Mouse (Mus musculus) layer of hippocampus, postnatal 25 days (tissue): ENCODE measurements around the gene Sectm1b. TPM values are rescaled to one million over a fixed set of nuclear protein-coding genes. Genes with fewer than 3 reads are reported as not detected.

Experiments
- DNase-seq, 2 experiments: peaks; one replicate each; pipeline ENCODE4 v3.0.0; 2022; ENCODE audit warnings: mixed read lengths in 2 of 2, low spot score in 1 of 2; ENCODE audit errors: extremely low spot score in 1 of 2
- total RNA-seq, 2 experiments: library from RNA; stranded (reverse); gene quantifications; 2 replicates each; pipeline ENCODE4 v1.2.3; 2021

Gene Sectm1b
- total RNA-seq, 2 experiments from 2014 or later, result not detected

DNA sequence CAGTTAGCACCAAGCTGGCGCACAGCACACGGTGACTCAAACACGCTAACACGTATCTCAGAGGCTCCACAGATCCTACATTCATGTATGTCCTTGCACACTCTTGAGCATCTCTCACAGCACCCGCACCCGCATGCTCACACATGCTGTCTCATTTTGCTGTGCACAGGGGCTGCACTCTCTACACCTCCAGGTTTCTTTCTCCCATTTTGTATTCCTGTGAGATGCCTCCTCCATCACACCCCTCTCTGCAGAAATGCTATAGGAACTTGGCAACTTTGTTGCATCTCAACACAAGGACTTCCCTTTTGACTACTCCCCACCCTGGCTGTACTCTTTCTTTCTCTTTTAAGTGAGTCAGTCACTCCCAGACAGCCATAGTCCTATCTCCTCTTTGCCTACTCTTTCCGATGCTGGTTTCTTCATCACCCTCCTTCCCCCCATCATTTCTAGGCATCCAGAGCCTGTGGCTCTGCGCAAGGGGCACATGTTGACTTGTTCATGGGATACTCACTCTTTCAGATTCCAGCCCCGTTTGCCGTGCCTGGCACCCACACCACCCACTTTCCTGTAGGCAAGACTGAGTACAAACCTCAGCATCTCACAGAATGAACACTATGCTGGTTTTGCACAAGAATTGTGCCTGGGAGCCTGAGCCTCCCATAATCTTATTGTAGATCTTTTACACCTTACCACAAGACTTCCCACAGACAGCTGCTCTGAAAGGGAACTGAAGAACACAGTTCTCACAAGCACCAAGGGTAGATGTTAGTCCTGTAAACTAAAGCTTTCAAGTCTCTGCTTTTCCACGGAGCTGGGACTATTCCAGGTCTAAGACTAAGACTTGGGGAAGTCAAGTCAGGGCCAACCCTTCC, 24.8 kb downstream of the Sectm1b start:
- DNase-seq, result no peak

DNA sequence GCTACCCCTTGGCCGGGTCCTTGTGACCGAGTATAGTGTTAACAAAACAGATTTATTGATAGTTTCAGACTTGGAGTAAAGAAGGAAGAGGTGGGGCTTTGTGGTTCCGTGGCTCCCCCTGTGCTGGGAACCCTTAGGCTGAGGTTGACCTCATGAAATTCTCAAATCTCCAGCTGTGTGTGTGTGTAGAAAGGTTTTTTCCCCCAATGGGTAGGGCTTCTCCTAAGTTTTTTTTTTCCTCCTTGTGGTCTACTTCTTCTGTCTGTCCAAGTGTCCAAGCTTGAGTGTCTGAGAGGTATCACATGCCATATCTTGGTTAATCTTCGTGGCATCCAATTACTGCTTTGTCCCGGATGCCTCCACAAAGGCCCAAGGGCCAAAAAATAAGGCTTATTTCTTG, 30.3 kb downstream of the Sectm1b start:
- DNase-seq, result no peak

DNA sequence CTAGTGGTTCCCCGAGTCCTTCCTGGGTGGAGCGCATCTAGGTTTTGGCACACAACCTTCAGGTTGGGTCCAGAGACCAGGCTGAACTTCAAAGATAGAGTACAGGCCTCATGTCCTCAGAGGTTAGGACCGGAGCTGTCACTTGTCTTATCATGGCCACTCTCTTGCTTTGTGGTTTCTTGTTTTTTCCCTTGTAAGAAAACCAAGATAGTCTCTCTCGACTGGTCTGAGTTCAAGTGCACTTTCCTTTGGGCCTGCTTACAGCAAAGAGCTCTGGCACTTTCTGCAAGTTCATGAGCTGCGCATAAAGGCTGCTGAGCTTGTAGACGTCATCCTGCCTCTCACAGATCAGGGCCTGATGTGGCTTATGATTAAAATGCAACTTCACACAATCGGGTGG, 36.1 kb downstream of the Sectm1b start:
- no peak for DNase-seq

DNA sequence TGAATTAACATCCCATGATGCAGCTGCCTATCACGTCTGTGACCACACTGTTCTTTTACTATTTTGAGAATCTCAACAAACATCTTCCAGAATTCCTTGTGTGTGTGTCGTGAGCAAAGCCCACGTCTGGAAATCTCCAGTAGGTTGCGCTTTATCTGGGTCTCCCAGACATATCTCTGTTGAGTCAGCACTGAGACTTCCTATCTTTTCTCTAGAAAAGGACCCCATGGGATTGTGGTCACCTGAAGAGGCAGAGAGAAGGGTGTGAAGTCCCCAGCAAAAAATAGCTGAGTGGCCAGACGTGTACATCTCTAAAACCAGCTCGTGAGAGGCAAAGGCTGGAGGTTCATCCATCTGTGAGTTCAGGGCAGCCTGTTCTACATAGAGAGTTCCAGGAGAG, 39.2 kb downstream of the Sectm1b start:
- DNase-seq, result no peak

DNA sequence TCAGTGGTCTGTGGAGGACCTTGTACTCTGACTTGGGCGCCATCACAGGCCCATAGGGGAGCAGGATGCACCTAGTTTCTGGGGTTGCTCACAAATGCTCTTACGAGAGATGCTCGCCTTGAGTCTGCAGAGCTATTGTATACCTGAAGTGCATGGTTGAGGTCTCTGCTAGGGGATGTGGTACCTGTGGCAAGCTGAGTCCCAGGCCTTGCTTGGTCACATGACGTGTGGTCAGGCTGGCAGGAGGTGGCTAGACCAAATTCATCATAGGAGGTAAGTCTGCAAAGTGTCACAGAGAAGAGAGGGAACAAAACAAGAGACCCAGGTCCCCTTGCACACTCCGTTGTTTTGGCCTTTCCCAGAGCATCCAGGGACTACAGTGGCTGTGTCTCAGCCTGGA, 43.9 kb downstream of the Sectm1b start:
- no peak for DNase-seq

GRCm38 (mm10) chr11:121017703-121018102, 45.7 kb downstream of the Sectm1b start:
- DNase-seq, result peak in 1 of 2 experiments; percentile 48

DNA sequence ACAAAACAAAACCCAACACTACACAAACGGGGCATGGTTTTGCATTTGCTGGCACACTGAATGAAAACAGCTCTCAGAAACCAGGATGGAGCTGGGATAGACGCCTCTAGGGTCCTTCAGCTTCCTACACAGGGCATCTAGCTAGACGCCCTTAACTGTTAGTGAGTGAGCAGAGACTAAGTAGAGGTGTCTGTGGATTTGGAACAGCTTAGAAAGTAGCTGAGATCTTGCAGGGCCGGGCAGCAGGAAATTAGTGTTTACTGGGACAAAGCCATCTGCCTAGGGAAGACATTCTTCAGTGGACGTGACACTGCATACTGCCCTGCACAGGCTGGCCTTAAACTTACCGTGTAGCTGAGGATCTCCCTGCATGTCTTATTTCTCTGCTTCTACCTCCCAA, 47.9 kb downstream of the Sectm1b start:
- DNase-seq, result no peak

DNA sequence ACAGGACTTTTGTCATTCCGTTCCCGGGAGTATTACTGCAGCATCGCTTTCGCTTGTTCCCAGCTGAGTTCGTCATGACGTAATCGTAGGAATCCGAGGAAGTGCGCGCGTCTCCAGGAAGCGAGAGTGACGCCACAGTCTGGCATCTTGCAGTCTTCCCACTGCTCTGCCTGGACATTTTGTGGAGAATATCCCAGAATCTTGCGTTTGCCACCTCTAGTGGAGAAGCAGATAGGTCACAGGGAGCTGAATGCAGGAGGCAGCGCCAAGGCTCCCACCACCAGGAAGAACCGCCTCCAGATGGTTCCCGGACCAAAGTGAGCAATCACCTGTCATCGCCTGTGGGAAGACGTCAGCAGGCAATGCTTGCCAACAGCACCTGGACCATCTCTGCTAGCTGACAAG, 48.5 kb downstream of the Sectm1b start:
- DNase-seq, result no peak

DNA sequence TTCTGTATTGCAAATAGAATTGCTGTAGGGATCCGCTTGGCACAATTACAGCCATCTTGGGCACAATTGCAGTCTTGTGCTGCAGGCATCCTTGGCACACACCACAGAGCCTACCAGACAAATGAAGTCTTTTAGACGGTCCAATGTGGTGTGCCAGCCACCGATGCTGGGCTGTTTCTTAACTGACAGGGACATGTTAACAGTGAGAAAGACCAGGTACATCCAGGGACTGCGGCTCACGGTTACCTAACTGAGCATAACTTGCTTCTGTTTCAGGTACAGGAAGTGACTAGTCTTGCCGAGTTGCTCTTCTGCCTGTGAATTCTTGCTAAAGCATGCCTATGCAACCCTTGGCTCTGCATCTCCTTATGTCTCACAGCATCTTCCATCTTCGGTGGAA, 49.7 kb downstream of the Sectm1b start:
- no peak for DNase-seq

DNA sequence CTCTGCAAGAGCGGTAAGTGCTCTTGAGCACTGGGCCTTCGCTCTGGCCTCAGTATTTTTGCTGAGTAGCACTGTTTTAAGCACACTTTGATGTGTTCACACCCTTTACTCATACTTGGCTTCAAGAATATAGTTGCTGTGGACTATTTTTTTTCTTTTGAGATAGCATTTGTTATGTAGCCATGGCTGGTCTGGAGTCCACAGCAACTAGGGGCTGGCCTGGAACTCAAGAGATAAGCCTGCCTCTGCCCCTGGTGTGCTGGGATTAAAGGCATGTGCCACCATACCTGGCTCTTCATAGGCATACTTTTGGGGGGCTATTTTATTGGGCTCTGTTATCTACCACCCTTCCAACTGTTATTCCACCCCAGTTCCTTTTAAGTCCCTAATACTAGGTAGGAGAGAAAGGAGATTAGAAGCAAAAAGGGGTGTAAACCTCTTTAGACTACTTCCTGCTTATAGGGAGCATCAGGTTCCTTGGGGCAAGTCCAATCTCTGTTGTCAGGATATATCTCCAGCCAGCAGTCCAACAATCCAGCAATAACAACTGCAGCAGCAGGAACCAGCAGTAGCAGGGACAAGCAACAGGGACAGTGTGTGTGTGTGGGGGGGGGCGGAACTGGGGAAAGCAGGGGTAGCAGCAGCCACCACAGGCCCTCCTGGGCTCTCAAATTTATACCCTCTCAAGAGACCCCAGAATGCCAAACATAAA, 53.2 kb downstream of the Sectm1b start:
- DNase-seq, result no peak

GRCm38 (mm10) chr11:121006184-121006583, 57.2 kb downstream of the Sectm1b start:
- no peak for DNase-seq

GRCm38 (mm10) chr11:121004281-121004680, 59.1 kb downstream of the Sectm1b start:
- DNase-seq, result no peak

Other genes with a start within 250 kb of the Sectm1b start
- gene Fasn, start 239.0 kb downstream of the Sectm1b start, total RNA-seq, result 100 to 1,000 TPM; 191 to 198 TPM
- gene Ccdc57, start 130.7 kb downstream of the Sectm1b start, total RNA-seq, result 1 to 10 TPM; 4.8 to 8.0 TPM
- 1 to 10 TPM; 2.0 to 2.2 TPM for gene Slc16a3, start 115.1 kb downstream of the Sectm1b start, total RNA-seq
- gene Csnk1d, start 72.2 kb downstream of the Sectm1b start, total RNA-seq, result 100 to 1,000 TPM; 127 to 128 TPM
- gene Cd7, start 24.2 kb downstream of the Sectm1b start, total RNA-seq, result not detected
- not detected for gene Sectm1a, start 17.7 kb upstream of the Sectm1b start, total RNA-seq
- gene Tex19.2, start 55.1 kb upstream of the Sectm1b start, total RNA-seq, result not detected
- gene Tex19.1, start 82.6 kb upstream of the Sectm1b start, total RNA-seq, result not detected
- under 1 TPM; 0.25 to 0.35 TPM for gene Uts2r, start 96.7 kb upstream of the Sectm1b start, total RNA-seq
- gene Hexdc, start 140.9 kb upstream of the Sectm1b start, total RNA-seq, result 10 to 100 TPM; 22.1 to 26.5 TPM
- 1 to 10 TPM; 7.1 to 7.3 TPM for gene Ogfod3, start 141.1 kb upstream of the Sectm1b start, total RNA-seq
- 10 to 100 TPM; 23.3 to 24.0 TPM for gene Cybc1, start 165.8 kb upstream of the Sectm1b start, total RNA-seq
- 10 to 100 TPM; 52.9 to 55.6 TPM for gene Narf, start 173.7 kb upstream of the Sectm1b start, total RNA-seq
- gene Foxk2, start 196.4 kb upstream of the Sectm1b start, total RNA-seq, result 10 to 100 TPM; 79.4 to 82.9 TPM